Mouse (Mus musculus) right cerebral cortex, postnatal 4 days (tissue): ENCODE results near the gene Ntn1.

Source experiments
- DNase-seq: peaks from one replicate; pipeline ENCODE4 v3.0.0-alpha.2; 2022

Ntn1 gene

GRCm38 (mm10) chr11:68400727-68401219, at the start of gene Ntn1:
Ntn1 (minus strand) TSS chr11:68400823.
- no peak for DNase-seq

- DNase-seq: no peak
Measured at GRCm38 (mm10) chr11:68448356-68448755, 47.7 kb upstream of the Ntn1 start.

GRCm38 (mm10) chr11:68447242-68447641, 46.6 kb upstream of the Ntn1 start:
- DNase-seq: no peak

- no peak for DNase-seq
Measured at GRCm38 (mm10) chr11:68446547-68446946, 45.9 kb upstream of the Ntn1 start.

GRCm38 (mm10) chr11:68445901-68446300, 45.3 kb upstream of the Ntn1 start:
- DNase-seq: no peak

GRCm38 (mm10) chr11:68442983-68443638, 42.5 kb upstream of the Ntn1 start:
- DNase-seq: no peak

- DNase-seq: no peak
Measured at GRCm38 (mm10) chr11:68442346-68442745, 41.7 kb upstream of the Ntn1 start.

GRCm38 (mm10) chr11:68440965-68441364, 40.3 kb upstream of the Ntn1 start:
- DNase-seq: no peak

GRCm38 (mm10) chr11:68440100-68440499, 39.5 kb upstream of the Ntn1 start:
- no peak for DNase-seq

GRCm38 (mm10) chr11:68436376-68436775, 35.8 kb upstream of the Ntn1 start:
- DNase-seq: no peak

- DNase-seq: no peak
Measured at GRCm38 (mm10) chr11:68435601-68436000, 35.0 kb upstream of the Ntn1 start.

- no peak for DNase-seq
Measured at GRCm38 (mm10) chr11:68434697-68435096, 34.1 kb upstream of the Ntn1 start.

GRCm38 (mm10) chr11:68433534-68433933, 32.9 kb upstream of the Ntn1 start:
- DNase-seq: no peak

- DNase-seq: no peak
Measured at GRCm38 (mm10) chr11:68432361-68433021, 31.9 kb upstream of the Ntn1 start.

- DNase-seq: peak; percentile 70
Measured at GRCm38 (mm10) chr11:68431699-68432360, 31.2 kb upstream of the Ntn1 start, which contains the start of gene Pik3r5. Pik3r5 (plus strand) TSS chr11:68432121.

GRCm38 (mm10) chr11:68430662-68431061, 30.0 kb upstream of the Ntn1 start:
- no peak for DNase-seq

GRCm38 (mm10) chr11:68427083-68427570, 26.5 kb upstream of the Ntn1 start:
- DNase-seq: no peak

GRCm38 (mm10) chr11:68425492-68426315, 25.1 kb upstream of the Ntn1 start:
- no peak for DNase-seq

- DNase-seq: no peak
Measured at GRCm38 (mm10) chr11:68417831-68418230, 17.2 kb upstream of the Ntn1 start.

GRCm38 (mm10) chr11:68417001-68417400, 16.4 kb upstream of the Ntn1 start:
- no peak for DNase-seq

GRCm38 (mm10) chr11:68408127-68408526, 7.5 kb upstream of the Ntn1 start:
- DNase-seq: peak; percentile 66

GRCm38 (mm10) chr11:68407266-68407926, 6.8 kb upstream of the Ntn1 start:
- DNase-seq: no peak
